Mouse (Mus musculus): Measurements from ENCODE around the gene Osgin1. TPM values are rescaled to one million over a fixed set of nuclear protein-coding genes. Genes with fewer than 3 reads are reported as not detected.

Osgin1 gene
- polyA plus RNA-seq, 1 experiment from 2014 or later, result 0.35 TPM

Other genes starting within 250 kb of the Osgin1 start
- gene Hsbp1, start 89.6 kb upstream of the Osgin1 start, polyA plus RNA-seq (2014; fragmentation: Nextera tagmentation; extraction: Ambion mirVana), result 704 and 825 TPM in 2 replicates
- 15.8 and 16.1 TPM in 2 replicates for gene Mlycd, start 39.2 kb upstream of the Osgin1 start, polyA plus RNA-seq (2014; fragmentation: Nextera tagmentation; extraction: Ambion mirVana)
- gene Necab2, start 12.6 kb downstream of the Osgin1 start, polyA plus RNA-seq (2014; fragmentation: Nextera tagmentation; extraction: Ambion mirVana), result 36.5 and 39.6 TPM in 2 replicates
- gene Slc38a8, start 67.6 kb downstream of the Osgin1 start, polyA plus RNA-seq (2014; fragmentation: Nextera tagmentation; extraction: Ambion mirVana), result not detected in 2 replicates
- gene Mbtps1, start 124.6 kb downstream of the Osgin1 start, polyA plus RNA-seq (2014; fragmentation: Nextera tagmentation; extraction: Ambion mirVana), result 42.5 and 64.8 TPM in 2 replicates
- 158 and 176 TPM in 2 replicates for gene Hsdl1, start 141.1 kb downstream of the Osgin1 start, polyA plus RNA-seq (2014; fragmentation: Nextera tagmentation; extraction: Ambion mirVana)
- 0.15 and 0.48 TPM in 2 replicates for gene Dnaaf1, start 141.1 kb downstream of the Osgin1 start, polyA plus RNA-seq (2014; fragmentation: Nextera tagmentation; extraction: Ambion mirVana)
- 12.7 and 14.7 TPM in 2 replicates for gene Taf1c, start 171.1 kb downstream of the Osgin1 start, polyA plus RNA-seq (2014; fragmentation: Nextera tagmentation; extraction: Ambion mirVana)
- gene Adad2, start 178.6 kb downstream of the Osgin1 start, polyA plus RNA-seq (2014; fragmentation: Nextera tagmentation; extraction: Ambion mirVana), result not detected in 2 replicates
- 0.06 and 0.08 TPM in 2 replicates for gene Kcng4, start 201.6 kb downstream of the Osgin1 start, polyA plus RNA-seq (2014; fragmentation: Nextera tagmentation; extraction: Ambion mirVana)
- 3.2 and 3.7 TPM in 2 replicates for gene Wfdc1, start 232.2 kb downstream of the Osgin1 start, polyA plus RNA-seq (2014; fragmentation: Nextera tagmentation; extraction: Ambion mirVana)

Data from neural tube, embryonic 14.5 days (tissue).